Mouse (Mus musculus) heart, postnatal 0 days (tissue): ENCODE measurements around the gene Bloc1s3. TPM values are rescaled to one million over a fixed set of nuclear protein-coding genes. Genes with fewer than 3 reads are reported as not detected.

Experiments used
- ATAC-seq: fragments of 200-750 bp; cut with Nextera tagmentation; 2 replicates; pipeline ENCODE4 v1.8.0; 2017; ENCODE audit warnings: low read depth, moderate number of reproducible peaks, moderate library complexity; ENCODE audit not compliant: insufficient read depth
- DNase-seq: peaks from one replicate; pipeline ENCODE4 v3.0.0-alpha.2; 2016; ENCODE audit warnings: low spot score
- H3K27ac ChIP-seq: fragments of 300-500 bp; sonication (generic); 2 replicates; pipeline ENCODE4 v1.5.1; 2014; ENCODE audit warnings: low read depth, mild to moderate bottlenecking
- H3K27me3 ChIP-seq: fragments of 300-500 bp; sonication (generic); 2 replicates; pipeline ENCODE4 v1.6.1; 2014; ENCODE audit warnings: low read length, mixed read lengths; ENCODE audit not compliant: control insufficient read depth, insufficient read depth
- H3K36me3 ChIP-seq: fragments of 300-500 bp; sonication (generic); replicated peaks from 2 replicates; pipeline ENCODE4 v1.6.1; 2014; ENCODE audit warnings: low read length, mixed read lengths; ENCODE audit not compliant: control insufficient read depth, insufficient read depth
- H3K4me1 ChIP-seq: fragments of 300-500 bp; sonication (generic); 2 replicates; pipeline ENCODE4 v1.6.1; 2014; ENCODE audit warnings: antibody characterized with exemption; ENCODE audit not compliant: control insufficient read depth, insufficient read depth
- H3K4me2 ChIP-seq: fragments of 300-500 bp; sonication (generic); 2 replicates; pipeline ENCODE4 v1.6.1; 2014; ENCODE audit warnings: low read depth, mild to moderate bottlenecking, low read length, moderate library complexity
- H3K4me3 ChIP-seq: fragments of 300-500 bp; sonication (generic); 2 replicates; pipeline ENCODE4 v1.5.1; 2014; ENCODE audit warnings: low read depth, low read length
- H3K9ac ChIP-seq: fragments of 300-500 bp; sonication (generic); replicated peaks from 2 replicates; pipeline ENCODE4 v1.6.1; 2014; ENCODE audit warnings: low read depth, low read length, mixed read lengths
- H3K9me3 ChIP-seq: fragments of 300-500 bp; sonication (generic); replicated peaks from 2 replicates; pipeline ENCODE4 v1.6.1; 2016; ENCODE audit warnings: low read length; ENCODE audit not compliant: control insufficient read depth
- CTCF ChIP-seq: IDR thresholded peaks from 2 replicates; pipeline ENCODE4 v1.5.1; 2016; ENCODE audit warnings: antibody characterized with exemption, control low read depth, low read depth
- EP300 ChIP-seq: IDR thresholded peaks from 2 replicates; pipeline ENCODE4 v1.6.1; 2016; ENCODE audit warnings: antibody characterized with exemption, low read depth
- WGBS: fragments of 180-500 bp; shearing (Covaris S2); extraction: QIAGEN DNeasy Blood & Tissue Kit; methylation state at CpG from one replicate; pipeline ENCODE4 v1.1.7; 2014; 5-methylcytosine and 5-hydroxymethylcytosine counted together
- polyA plus RNA-seq: library from polyadenylated mRNA; unstranded; fragments of >200 nt; fragmentation: Nextera tagmentation; extraction: Ambion mirVana; gene quantifications from 2 replicates; pipeline ENCODE4 v1.2.1, GENCODE M21; 2015
- total RNA-seq: library from RNA; depleted of rRNA; stranded (reverse); fragments of >200 nt; gene quantifications from 2 replicates; pipeline ENCODE4 v1.2.3, GENCODE M21; 2014; ENCODE audit warnings: low replicate concordance

The Bloc1s3 gene
- total and polyA plus RNA-seq, 2 experiments from 2014 or later, result 1.2 to 11.9 TPM

DNA sequence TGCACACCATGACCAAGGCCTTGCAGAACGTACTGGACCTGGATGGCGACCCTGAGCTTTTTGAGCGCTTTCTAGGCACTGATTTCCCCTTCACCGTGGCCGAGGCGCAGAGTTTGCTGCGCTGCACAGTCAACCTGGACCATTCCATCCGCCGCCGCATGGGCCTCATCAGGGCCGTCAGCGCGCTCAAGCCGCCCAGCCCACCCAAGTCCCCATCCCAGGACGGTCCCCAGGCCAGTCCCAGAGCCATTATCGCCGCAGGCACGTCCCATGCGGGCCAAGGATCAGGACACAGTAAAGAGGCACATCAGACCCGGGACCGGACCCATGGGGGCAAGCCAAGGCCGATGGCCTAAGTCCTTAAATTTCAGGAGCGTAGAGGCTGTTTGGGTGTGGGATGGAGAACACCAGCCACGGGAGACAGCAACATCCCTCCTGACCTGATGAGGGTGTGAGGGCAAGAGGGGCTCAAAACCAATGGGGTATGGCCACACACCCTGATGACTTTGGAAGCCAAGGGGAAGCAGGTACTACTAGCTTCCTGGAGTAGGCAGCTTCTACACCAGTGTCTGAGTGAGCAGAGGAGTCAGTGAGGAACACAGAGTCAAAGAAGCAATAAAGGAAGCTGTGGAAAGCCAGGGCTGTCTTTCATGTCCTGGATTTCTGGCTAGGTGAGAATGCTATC lies 16.4 kb upstream of the Bloc1s3 start:
- peaks cover 6% of the 10 kb centered on the region; the same call in 1 of the 2 replicates for H3K36me3 ChIP-seq
- no peaks in the 10 kb centered on the region for H3K9me3 ChIP-seq
- no peak overlapping the region for H3K9ac ChIP-seq
- ATAC-seq (peak; percentile 21), DNase-seq (no peak)
- H3K4me3 ChIP-seq, result peak overlapping the region; percentile 38
- H3K4me1 ChIP-seq, result peaks cover 18% of the 10 kb centered on the region
- no peak overlapping the region for H3K27ac ChIP-seq
- H3K4me2 ChIP-seq, result peak overlapping the region; percentile 61
- peaks cover 61% of the 10 kb centered on the region for H3K27me3 ChIP-seq
- TF ChIP-seq EP300 (no peak), CTCF (no peak)
- WGBS, result 11% methylated on average over 24 of the region's 24 CpGs

DNA sequence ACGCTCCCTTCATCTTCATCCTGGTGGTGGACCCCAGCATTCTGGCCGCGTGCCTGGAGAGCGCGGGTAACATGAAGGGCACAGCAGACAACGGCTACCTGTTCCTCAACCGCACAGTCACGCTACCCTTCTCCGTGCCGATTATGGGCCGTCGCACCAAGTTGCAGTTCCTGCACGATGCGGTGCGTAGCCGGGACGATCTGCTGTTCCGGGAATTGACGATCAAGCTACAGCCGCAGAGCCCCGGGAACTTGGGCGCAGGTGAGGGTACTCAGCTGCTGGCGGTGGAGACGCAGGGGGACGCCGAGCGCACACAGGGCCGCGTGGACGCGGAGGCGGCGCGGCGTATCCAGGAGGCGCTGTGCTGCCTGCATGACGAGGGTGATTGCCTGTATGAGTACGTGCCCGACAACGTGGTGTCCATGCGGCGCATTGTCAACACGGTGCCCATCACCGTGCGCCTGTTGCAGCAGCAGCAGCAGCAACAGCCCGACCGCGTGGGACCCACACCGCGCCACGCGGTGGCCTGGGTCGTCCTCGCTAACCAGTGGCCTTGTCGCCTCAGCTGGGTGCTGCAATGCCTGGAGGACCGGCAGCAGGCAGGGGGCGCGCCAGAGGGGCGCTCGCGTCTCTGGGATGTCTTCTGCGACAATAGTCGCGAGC lies 15.7 kb upstream of the Bloc1s3 start:
- Histone ChIP-seq H3K27me3 (peaks cover 68% of the 10 kb centered on the region), H3K4me1 (peaks cover 18% of the 10 kb centered on the region), H3K4me2 (peak overlapping the region; percentile 61), H3K9me3 (no peaks in the 10 kb centered on the region), H3K36me3 (no peaks in the 10 kb centered on the region), H3K27ac (no peak overlapping the region), H3K9ac (no peak overlapping the region), H3K4me3 (peak overlapping the region; percentile 38)
- TF ChIP-seq EP300 (no peak), CTCF (peak; percentile 56)
- 2% methylated on average over 59 of the region's 64 CpGs for WGBS
- peak; percentile 41 for DNase-seq
- ATAC-seq, result peak; percentile 45

GRCm38 (mm10) chr7:19523017-19523756 lies 15.0 kb upstream of the Bloc1s3 start:
- H3K36me3 ChIP-seq, result no peaks in the 10 kb centered on the region
- TF ChIP-seq EP300, result no peak
- TF ChIP-seq CTCF, result no peak
- H3K4me3 ChIP-seq, result peak overlapping the region; percentile 38
- H3K4me2 ChIP-seq, result peak overlapping the region; percentile 61
- no peak overlapping the region for H3K27ac ChIP-seq
- H3K4me1 ChIP-seq, result peaks cover 18% of the 10 kb centered on the region
- peaks cover 75% of the 10 kb centered on the region for H3K27me3 ChIP-seq
- 10% methylated on average over 71 of the region's 72 CpGs for WGBS
- ATAC-seq (no peak), DNase-seq (no peak)
- H3K9me3 ChIP-seq, result no peaks in the 10 kb centered on the region
- no peak overlapping the region for H3K9ac ChIP-seq

- Histone ChIP-seq H3K27me3 (peaks cover 86% of the 10 kb centered on the region), H3K27ac (no peak overlapping the region), H3K9me3 (no peaks in the 10 kb centered on the region), H3K9ac (peak overlapping the region; percentile 41; the same call in 1 of the 2 replicates), H3K36me3 (no peaks in the 10 kb centered on the region), H3K4me3 (peak overlapping the region; percentile 34), H3K4me2 (peak overlapping the region; percentile 59), H3K4me1 (peaks cover 18% of the 10 kb centered on the region)
- ATAC-seq (no peak), DNase-seq (no peak)
- WGBS, result 7% methylated on average over 23 of the region's 23 CpGs
- no peak for TF ChIP-seq EP300
- TF ChIP-seq CTCF, result no peak
Observed at GRCm38 (mm10) chr7:19520032-19520431, 11.9 kb upstream of the Bloc1s3 start.

- Histone ChIP-seq H3K27ac (no peak within 1 kb of the TSS), H3K27me3 (peaks cover 64% of the 10 kb centered on the region), H3K36me3 (no peaks in the 10 kb centered on the region), H3K4me3 (no peak within 1 kb of the TSS), H3K9ac (no peak within 1 kb of the TSS), H3K9me3 (no peaks in the 10 kb centered on the region), H3K4me1 (0 out of 2 replicates have a peak, but pooled peaks cover 5% of the 10 kb centered on the region), H3K4me2 (no peak within 1 kb of the TSS)
- 3% methylated on average over 23 of the region's 29 CpGs for WGBS
- TF ChIP-seq EP300 (no peak), CTCF (peak; percentile 31; the same call in 1 of the 2 replicates)
- DNase-seq (no peak), ATAC-seq (no peak; the same call in 1 of the 2 replicates)
Observed at GRCm38 (mm10) chr7:19517652-19518365, 9.6 kb upstream of the Bloc1s3 start, which contains the start of gene Nkpd1. Nkpd1 (plus strand) TSS chr7:19517838.
